Mouse (Mus musculus): Measurements from ENCODE around the gene Gimap4.

- TF ChIP-seq CTCF (IDR thresholded peaks at IDR 0.05; ENCODE audit: borderline replicate concordance, insufficient read depth, low read length) (no peak), POLR2A (IDR thresholded peaks at IDR 0.05; ENCODE audit: low read depth, low read length) (no peak)
Measured at GRCm38 (mm10) chr6:48737688-48738087, 53.3 kb downstream of the Gimap4 start.

All from embryonic fibroblast, embryonic 13.5 days (primary cell).